Mouse (Mus musculus): Measurements from ENCODE around the gene Ppp4r4. TPM values are rescaled to one million over a fixed set of nuclear protein-coding genes. Genes with fewer than 3 reads are reported as not detected.
A peak's percentile ranks its signal among the peaks of the same experiment; 100 is the strongest.
"Not testable (repeated sequence)": the region's sequence is repeated elsewhere in the genome, so short reads cannot be mapped to it uniquely, and the experiment has no call there.

Gene Ppp4r4
- polyA plus RNA-seq (2015; fragmentation: Nextera tagmentation; extraction: Ambion mirVana) = 3.4 and 4.1 TPM in 2 replicates

DNA sequence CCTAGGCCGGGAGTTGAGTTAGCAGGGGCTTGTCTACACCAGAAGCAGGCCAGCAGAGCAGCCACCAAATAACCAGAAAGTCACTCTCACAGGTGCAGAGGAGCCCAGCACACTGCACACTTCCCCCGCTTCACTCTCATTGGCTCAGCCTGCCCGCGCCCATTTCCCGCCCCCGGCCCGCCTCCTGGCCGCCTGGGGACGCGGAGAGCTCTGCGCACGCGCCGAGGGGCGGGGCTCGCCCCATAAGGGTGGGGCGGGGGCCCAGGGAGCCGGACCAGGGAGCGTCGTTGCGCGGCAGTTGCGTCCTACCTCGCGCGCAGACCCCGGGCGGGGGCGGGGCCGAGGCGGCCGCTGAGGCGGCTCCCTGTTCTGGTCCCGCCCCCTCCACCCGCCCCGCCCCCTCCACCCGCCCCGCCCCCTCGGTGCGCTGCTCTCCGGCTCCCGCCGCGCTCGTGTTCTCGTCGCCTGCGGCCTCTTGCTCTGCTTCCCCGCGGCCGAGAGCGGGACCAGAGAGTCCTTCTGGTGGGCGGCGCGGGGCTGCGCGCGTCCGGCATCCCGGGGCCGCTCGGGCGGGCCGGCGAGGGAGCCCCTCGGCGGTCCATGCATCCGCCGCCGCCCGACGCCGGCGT is at the start of gene Ppp4r4:
TSS of gene Ppp4r4 (plus strand) at position 264 of the 629 bp plus-strand sequence.
- Histone ChIP-seq H3K9ac (ENCODE audit: low read depth, low read length) (peak within 1 kb of the TSS; percentile 80), H3K27me3 (replicated peaks; ENCODE audit: control insufficient read depth, insufficient read depth, low read length) (no peaks in the 10 kb centered on the region), H3K9me3 (ENCODE audit: control insufficient read depth, low read length) (no peaks in the 10 kb centered on the region), H3K4me2 (ENCODE audit: low read length) (peak within 1 kb of the TSS; percentile 90), H3K4me3 (ENCODE audit: low read length) (peak within 1 kb of the TSS; percentile 58), H3K36me3 (ENCODE audit: control insufficient read depth, insufficient read depth, low read length) (no peaks in the 10 kb centered on the region), H3K4me1 (ENCODE audit: control insufficient read depth, insufficient read depth, low read depth, low read length) (peaks cover 2% of the 10 kb centered on the region), H3K27ac (ENCODE audit: low read depth, low read length) (peak within 1 kb of the TSS; percentile 44; the same call in 1 of the 2 replicates)
- peak; percentile 98 for ATAC-seq
- under 1% methylated on average over 44 of the region's 74 CpGs for WGBS

DNA sequence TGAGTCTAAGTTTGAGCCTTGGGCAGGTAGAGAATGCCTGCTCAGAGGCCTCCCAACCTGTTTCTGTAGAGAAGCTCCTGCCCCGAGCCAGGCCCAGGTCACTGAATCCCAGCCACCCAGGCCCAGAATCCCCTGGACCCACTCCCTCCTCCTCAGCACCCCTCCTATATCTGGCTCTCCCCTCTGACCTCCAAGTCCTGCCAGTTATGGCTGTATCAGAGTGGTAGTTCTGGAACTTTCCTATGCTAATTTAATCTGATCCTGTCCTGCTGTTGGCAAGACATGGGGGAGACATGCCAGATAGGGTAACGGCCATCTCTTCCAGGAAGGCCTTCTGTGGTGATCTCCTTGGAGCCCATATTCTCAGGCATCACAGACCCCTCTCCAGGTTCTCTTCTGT is 49.3 kb upstream of the Ppp4r4 start:
- Histone ChIP-seq H3K9ac (ENCODE audit: low read depth, low read length) (no peak overlapping the region), H3K27ac (ENCODE audit: low read depth, low read length) (no peak overlapping the region), H3K27me3 (replicated peaks; ENCODE audit: control insufficient read depth, insufficient read depth, low read length) (no peaks in the 10 kb centered on the region), H3K9me3 (ENCODE audit: control insufficient read depth, low read length) (no peaks in the 10 kb centered on the region), H3K4me1 (ENCODE audit: control insufficient read depth, insufficient read depth, low read depth, low read length) (no peaks in the 10 kb centered on the region), H3K36me3 (ENCODE audit: control insufficient read depth, insufficient read depth, low read length) (no peaks in the 10 kb centered on the region), H3K4me3 (ENCODE audit: low read length) (no peak overlapping the region), H3K4me2 (ENCODE audit: low read length) (no peak overlapping the region)
- WGBS = 78% methylated on average over 2 of the region's 2 CpGs
- ATAC-seq = no peak

DNA sequence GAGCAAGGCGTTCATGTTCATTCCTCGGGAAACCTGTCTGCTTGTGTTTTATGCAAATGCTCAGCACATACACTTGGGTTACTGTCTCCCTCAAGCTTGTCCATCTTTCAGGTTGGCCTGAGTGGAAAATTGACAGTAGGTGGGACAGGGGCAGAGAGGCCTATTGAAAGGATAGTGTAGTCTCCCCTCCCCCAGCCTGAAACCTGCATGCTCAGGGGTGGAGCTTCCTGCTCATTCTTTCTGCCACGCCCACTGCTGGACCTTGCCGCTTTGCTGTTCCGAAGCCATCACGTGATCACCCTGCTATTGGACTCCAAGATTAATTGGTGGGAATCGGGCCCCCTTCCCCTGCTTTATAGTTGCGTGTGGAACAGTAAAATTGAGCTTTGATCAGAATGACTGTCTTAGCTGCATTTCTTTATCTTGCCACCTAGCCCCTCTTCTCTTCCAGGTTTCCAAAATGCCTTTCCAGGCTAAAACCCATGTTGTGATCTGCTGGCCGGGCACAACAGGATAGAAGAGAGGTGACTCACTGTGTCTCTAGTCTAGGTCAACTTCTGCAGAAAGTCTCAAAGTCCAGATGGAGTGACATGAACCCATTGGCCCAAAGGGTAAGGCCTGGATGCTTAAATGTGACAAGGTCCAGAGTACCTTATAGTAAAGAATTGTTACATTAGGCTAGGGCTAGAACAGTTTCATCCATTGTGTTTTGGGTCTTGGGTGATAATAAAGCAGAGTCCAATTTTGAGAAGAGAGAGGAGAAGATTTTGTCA is 47.7 kb upstream of the Ppp4r4 start:
- not testable (repeated sequence) for H3K9me3 ChIP-seq (ENCODE audit: control insufficient read depth, low read length)
- 64% methylated on average over 9 of the region's 9 CpGs for WGBS

DNA sequence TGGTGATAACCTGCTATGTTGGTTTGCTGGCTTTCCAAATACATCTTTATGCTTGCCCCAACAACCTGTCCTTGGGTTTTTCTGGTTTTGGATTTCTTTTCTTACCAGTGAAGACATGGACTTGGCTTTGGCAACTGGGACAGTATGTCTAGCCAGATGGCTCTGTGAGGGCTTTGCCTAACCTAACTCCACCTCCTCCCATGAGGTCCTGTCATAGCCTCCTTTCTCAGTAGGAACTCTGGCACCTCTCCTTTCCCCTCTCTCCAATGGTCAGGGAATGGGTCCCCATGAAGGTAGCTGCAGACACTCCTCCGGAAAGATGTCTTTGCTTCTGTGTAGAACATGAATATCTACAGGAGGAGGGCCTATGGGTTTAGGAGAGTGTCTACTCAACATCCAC is 45.4 kb upstream of the Ppp4r4 start:
- no peak overlapping the region for H3K27ac ChIP-seq (ENCODE audit: low read depth, low read length)
- H3K4me1 ChIP-seq (ENCODE audit: control insufficient read depth, insufficient read depth, low read depth, low read length) = no peaks in the 10 kb centered on the region
- H3K9ac ChIP-seq (ENCODE audit: low read depth, low read length) = no peak overlapping the region
- H3K36me3 ChIP-seq (ENCODE audit: control insufficient read depth, insufficient read depth, low read length) = no peaks in the 10 kb centered on the region
- H3K27me3 ChIP-seq (replicated peaks; ENCODE audit: control insufficient read depth, insufficient read depth, low read length) = no peaks in the 10 kb centered on the region
- 100% methylated on average over 1 of the region's 1 CpGs for WGBS
- no peaks in the 10 kb centered on the region for H3K9me3 ChIP-seq (ENCODE audit: control insufficient read depth, low read length)
- no peak overlapping the region for H3K4me3 ChIP-seq (ENCODE audit: low read length)
- no peak overlapping the region for H3K4me2 ChIP-seq (ENCODE audit: low read length)
- no peak for ATAC-seq

More for the DNA sequence above, 47.7 kb upstream of the Ppp4r4 start:
- ATAC-seq; H3K4me3 ChIP-seq (ENCODE audit: low read length); H3K27me3 ChIP-seq (replicated peaks; ENCODE audit: control insufficient read depth, insufficient read depth, low read length); H3K4me1 ChIP-seq (ENCODE audit: control insufficient read depth, insufficient read depth, low read depth, low read length); H3K4me2 ChIP-seq (ENCODE audit: low read length); H3K36me3 ChIP-seq (ENCODE audit: control insufficient read depth, insufficient read depth, low read length); H3K9ac ChIP-seq (ENCODE audit: low read depth, low read length); H3K27ac ChIP-seq (ENCODE audit: low read depth, low read length): not testable (repeated sequence)

DNA sequence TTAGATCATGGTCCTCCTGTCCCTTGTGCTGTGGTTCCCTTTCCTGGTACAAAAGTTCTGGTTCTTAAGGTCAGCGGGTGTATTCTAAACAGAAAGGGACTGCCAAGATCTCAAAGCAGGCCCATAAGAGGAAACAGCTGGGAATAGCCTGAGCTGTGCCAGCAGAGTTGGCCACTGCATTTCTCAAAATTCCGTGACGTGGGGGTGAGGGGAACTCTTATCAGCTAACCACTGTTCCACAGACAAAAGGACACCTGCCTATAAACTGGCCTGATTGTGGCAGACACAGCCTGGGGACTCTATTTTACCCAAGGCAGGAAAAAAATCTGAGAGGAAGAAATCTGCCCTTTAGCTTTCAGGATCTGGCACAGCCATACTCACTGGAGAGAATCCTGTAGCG is 44.8 kb upstream of the Ppp4r4 start:
- Histone ChIP-seq H3K4me2 (ENCODE audit: low read length) (no peak overlapping the region), H3K9ac (ENCODE audit: low read depth, low read length) (no peak overlapping the region), H3K27ac (ENCODE audit: low read depth, low read length) (no peak overlapping the region), H3K9me3 (ENCODE audit: control insufficient read depth, low read length) (no peaks in the 10 kb centered on the region), H3K4me3 (ENCODE audit: low read length) (no peak overlapping the region), H3K27me3 (replicated peaks; ENCODE audit: control insufficient read depth, insufficient read depth, low read length) (no peaks in the 10 kb centered on the region), H3K4me1 (ENCODE audit: control insufficient read depth, insufficient read depth, low read depth, low read length) (no peaks in the 10 kb centered on the region), H3K36me3 (ENCODE audit: control insufficient read depth, insufficient read depth, low read length) (no peaks in the 10 kb centered on the region)
- ATAC-seq = no peak
- WGBS = 78% methylated on average over 4 of the region's 4 CpGs

DNA sequence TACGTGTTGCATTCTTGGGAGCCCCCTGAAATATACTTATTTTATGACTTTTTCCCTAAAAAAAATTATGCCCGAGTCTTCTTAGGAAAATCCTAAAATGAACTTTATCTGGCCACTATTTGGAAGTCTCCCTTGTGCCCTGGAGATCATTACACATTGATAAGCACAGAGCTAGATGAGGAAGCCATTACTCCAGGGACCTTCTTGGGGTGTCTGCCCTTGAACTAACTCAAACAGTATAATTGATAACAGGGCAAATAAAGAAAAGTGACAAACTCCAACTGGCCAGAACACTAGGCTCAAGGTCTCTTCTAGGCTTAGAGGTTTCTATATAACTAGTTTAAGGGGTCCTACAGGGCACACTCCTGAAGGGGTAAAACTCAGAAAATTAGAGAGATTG is 44.3 kb upstream of the Ppp4r4 start:
- H3K4me2 ChIP-seq (ENCODE audit: low read length) = no peak overlapping the region
- no peak for ATAC-seq
- no peak overlapping the region for H3K4me3 ChIP-seq (ENCODE audit: low read length)
- H3K36me3 ChIP-seq (ENCODE audit: control insufficient read depth, insufficient read depth, low read length) = no peaks in the 10 kb centered on the region
- H3K27me3 ChIP-seq (replicated peaks; ENCODE audit: control insufficient read depth, insufficient read depth, low read length) = no peaks in the 10 kb centered on the region
- H3K27ac ChIP-seq (ENCODE audit: low read depth, low read length) = no peak overlapping the region
- no peak overlapping the region for H3K9ac ChIP-seq (ENCODE audit: low read depth, low read length)
- 76% methylated on average over 2 of the region's 2 CpGs for WGBS
- H3K9me3 ChIP-seq (ENCODE audit: control insufficient read depth, low read length) = no peaks in the 10 kb centered on the region
- no peaks in the 10 kb centered on the region for H3K4me1 ChIP-seq (ENCODE audit: control insufficient read depth, insufficient read depth, low read depth, low read length)

DNA sequence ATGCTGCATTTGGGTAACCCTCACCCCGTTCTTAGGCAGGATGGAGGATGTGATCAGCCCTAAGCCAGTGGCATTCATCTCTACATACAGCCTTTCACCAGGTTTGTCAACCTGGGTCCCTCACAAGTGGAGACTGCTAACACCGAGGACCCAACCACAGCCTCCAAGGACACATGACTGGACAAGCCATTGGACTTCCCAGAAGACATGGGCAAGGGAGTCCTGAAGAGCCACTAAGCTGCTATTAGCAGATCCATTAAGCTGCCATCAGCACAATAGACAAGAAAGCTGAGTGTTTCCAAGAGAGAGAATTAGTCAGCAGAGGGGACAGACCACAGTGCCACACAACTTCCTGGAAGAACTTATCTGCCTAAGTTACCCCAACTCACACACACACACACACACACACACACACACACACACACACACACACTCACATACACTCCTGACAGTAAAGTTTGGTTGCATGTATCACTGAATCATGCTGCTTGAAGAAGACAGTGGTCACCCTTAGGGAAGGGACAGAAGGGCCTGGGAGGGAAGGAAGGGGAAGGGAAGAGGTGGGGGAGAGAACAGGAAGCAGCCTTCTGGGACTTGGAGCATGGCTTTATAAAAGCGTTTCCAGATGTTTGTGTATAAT is 40.9 kb upstream of the Ppp4r4 start:
- Histone ChIP-seq H3K4me2 (ENCODE audit: low read length) (no peak overlapping the region), H3K9me3 (ENCODE audit: control insufficient read depth, low read length) (no peaks in the 10 kb centered on the region), H3K4me3 (ENCODE audit: low read length) (no peak overlapping the region), H3K4me1 (ENCODE audit: control insufficient read depth, insufficient read depth, low read depth, low read length) (no peaks in the 10 kb centered on the region), H3K27ac (ENCODE audit: low read depth, low read length) (no peak overlapping the region), H3K27me3 (replicated peaks; ENCODE audit: control insufficient read depth, insufficient read depth, low read length) (no peaks in the 10 kb centered on the region), H3K9ac (ENCODE audit: low read depth, low read length) (no peak overlapping the region), H3K36me3 (ENCODE audit: control insufficient read depth, insufficient read depth, low read length) (no peaks in the 10 kb centered on the region)
- ATAC-seq = no peak
- 77% methylated on average over 3 of the region's 3 CpGs for WGBS

DNA sequence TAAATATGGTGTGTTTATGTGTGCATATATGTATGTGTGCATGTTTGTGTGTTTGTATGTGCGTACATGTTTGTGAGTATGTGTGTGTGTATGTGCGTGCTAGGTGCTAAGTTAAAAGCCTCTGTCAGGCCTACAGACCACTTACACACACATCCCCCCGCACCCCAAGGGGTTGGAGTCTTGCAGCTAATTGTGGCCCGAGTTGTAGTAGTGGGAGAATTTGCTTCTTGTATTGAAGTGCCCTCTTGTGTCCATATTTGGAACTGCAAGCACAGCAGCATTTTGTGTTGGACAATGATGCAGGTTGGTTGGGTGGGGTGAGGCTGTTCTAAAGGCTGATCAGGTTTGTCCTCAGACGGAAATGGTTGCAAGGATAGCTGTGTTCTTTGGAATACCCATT is 39.3 kb upstream of the Ppp4r4 start:
- H3K27me3 ChIP-seq (replicated peaks; ENCODE audit: control insufficient read depth, insufficient read depth, low read length) = no peaks in the 10 kb centered on the region
- H3K4me3 ChIP-seq (ENCODE audit: low read length) = no peak overlapping the region
- ATAC-seq = no peak
- H3K4me2 ChIP-seq (ENCODE audit: low read length) = no peak overlapping the region
- H3K4me1 ChIP-seq (ENCODE audit: control insufficient read depth, insufficient read depth, low read depth, low read length) = no peaks in the 10 kb centered on the region
- WGBS = 44% methylated on average over 5 of the region's 5 CpGs
- no peaks in the 10 kb centered on the region for H3K9me3 ChIP-seq (ENCODE audit: control insufficient read depth, low read length)
- H3K9ac ChIP-seq (ENCODE audit: low read depth, low read length) = no peak overlapping the region
- H3K27ac ChIP-seq (ENCODE audit: low read depth, low read length) = no peak overlapping the region
- H3K36me3 ChIP-seq (ENCODE audit: control insufficient read depth, insufficient read depth, low read length) = no peaks in the 10 kb centered on the region

DNA sequence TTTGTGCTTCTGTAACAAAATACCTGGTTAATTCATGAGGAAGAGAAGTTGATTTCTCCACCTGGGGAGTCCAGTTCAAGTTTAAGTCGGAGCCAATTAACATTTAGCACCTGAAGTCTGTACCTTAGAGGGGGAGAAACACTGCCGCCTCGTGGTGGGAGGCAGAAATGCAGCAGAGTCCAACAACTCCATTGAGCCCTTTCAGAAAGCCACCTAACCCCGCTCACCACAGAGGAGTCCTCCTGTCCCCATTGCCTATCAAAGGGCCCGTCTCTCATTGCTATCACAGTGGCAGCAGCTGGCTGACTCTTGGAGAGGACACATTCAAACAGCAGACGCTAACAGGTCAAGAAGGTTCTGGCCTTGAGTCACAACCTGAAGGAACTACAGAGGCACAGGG is 37.6 kb upstream of the Ppp4r4 start:
- Histone ChIP-seq H3K27ac (ENCODE audit: low read depth, low read length) (no peak overlapping the region), H3K9me3 (ENCODE audit: control insufficient read depth, low read length) (no peaks in the 10 kb centered on the region), H3K9ac (ENCODE audit: low read depth, low read length) (no peak overlapping the region), H3K4me2 (ENCODE audit: low read length) (no peak overlapping the region), H3K36me3 (ENCODE audit: control insufficient read depth, insufficient read depth, low read length) (no peaks in the 10 kb centered on the region), H3K4me1 (ENCODE audit: control insufficient read depth, insufficient read depth, low read depth, low read length) (no peaks in the 10 kb centered on the region), H3K4me3 (ENCODE audit: low read length) (no peak overlapping the region), H3K27me3 (replicated peaks; ENCODE audit: control insufficient read depth, insufficient read depth, low read length) (no peaks in the 10 kb centered on the region)
- 22% methylated on average over 6 of the region's 6 CpGs for WGBS
- no peak for ATAC-seq
